Mouse (Mus musculus) spleen, postnatal 0 days (tissue): ENCODE data around the gene Spata25. TPM values are rescaled to one million over a fixed set of nuclear protein-coding genes. Genes with fewer than 3 reads are reported as not detected.

ENCODE experiments used
- polyA plus RNA-seq: library from polyadenylated mRNA; unstranded; fragments of >200 nt; fragmentation: Nextera tagmentation; extraction: Ambion mirVana; gene quantifications from 2 replicates; pipeline ENCODE4 v1.2.1, GENCODE M21; 2015

The Spata25 gene
- polyA plus RNA-seq: not detected in 2 replicates

DNA sequence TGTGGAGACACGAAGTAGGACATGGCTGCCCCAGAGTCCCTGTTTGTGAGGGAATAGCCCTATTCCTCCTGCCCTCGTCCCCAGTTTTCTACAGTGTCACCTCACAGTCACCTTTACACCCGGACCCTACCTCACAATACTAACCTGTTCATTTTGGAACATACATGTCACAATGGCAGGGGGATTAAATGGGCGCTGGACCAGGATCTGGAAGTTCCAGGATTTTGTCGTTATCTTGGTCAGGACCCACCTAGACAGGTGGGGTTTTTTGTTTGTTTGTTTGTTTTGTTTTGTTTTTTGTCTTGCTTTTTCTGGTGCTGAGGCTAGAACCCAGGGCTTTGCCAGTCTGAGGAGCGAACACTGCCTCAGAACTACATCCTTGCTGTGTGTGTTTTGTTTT is at the start of gene Spata25:
Gene Spata25 (minus strand): TSS at position 101 of the 400 bp plus-strand sequence.

DNA sequence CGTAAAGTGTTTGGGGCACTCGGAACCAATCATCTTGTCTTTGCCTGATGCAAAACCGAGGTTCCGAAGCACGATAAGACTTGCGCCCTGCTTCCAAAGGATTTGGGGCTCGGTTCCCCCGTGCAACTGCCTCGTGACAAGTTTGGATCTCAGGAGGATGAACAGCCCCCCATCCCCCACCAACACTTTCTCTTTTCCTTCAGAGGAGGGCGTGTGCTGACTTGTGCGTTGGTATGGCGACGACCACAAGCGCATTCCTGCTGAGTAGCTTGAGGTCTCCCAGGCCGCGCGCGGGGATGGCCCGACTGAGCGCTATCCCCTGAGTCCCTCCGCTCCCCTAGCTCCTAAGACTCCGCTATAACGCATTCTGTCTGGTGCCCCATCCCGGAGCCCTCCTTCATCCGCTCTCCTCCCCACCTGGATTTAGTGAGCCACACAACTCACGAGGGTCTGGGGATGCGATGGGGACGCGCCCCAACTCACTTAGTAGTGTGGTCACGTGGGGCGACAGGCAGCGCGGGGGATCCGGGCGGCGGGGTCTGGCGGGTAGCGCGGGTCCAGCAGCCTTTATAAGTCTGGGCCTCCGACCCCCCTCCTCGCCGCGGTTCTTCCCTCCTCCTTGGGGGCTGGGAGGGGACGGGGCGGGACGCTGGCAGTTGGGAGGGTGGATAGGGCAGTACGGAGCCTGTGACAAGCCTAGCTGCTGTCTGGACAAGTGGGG is 28.9 kb upstream of the Spata25 start, which contains the start of gene Pltp:
Gene Pltp (minus strand): TSS at position 611 of the 721 bp plus-strand sequence.

GRCm38 (mm10) chr2:164833314-164833959 is 5.1 kb upstream of the Spata25 start, which contains the start of gene Neurl2:
Gene Neurl2 (minus strand): TSS chr2:164833456.

GRCm38 (mm10) chr2:164832748-164833301 is 4.5 kb upstream of the Spata25 start, which contains the start of gene Ctsa:
Gene Ctsa (plus strand): TSS chr2:164832873.

GRCm38 (mm10) chr2:164822636-164823165 is 5.6 kb downstream of the Spata25 start, which contains the start of gene Zswim1:
Gene Zswim1 (plus strand): TSS chr2:164822686.

DNA sequence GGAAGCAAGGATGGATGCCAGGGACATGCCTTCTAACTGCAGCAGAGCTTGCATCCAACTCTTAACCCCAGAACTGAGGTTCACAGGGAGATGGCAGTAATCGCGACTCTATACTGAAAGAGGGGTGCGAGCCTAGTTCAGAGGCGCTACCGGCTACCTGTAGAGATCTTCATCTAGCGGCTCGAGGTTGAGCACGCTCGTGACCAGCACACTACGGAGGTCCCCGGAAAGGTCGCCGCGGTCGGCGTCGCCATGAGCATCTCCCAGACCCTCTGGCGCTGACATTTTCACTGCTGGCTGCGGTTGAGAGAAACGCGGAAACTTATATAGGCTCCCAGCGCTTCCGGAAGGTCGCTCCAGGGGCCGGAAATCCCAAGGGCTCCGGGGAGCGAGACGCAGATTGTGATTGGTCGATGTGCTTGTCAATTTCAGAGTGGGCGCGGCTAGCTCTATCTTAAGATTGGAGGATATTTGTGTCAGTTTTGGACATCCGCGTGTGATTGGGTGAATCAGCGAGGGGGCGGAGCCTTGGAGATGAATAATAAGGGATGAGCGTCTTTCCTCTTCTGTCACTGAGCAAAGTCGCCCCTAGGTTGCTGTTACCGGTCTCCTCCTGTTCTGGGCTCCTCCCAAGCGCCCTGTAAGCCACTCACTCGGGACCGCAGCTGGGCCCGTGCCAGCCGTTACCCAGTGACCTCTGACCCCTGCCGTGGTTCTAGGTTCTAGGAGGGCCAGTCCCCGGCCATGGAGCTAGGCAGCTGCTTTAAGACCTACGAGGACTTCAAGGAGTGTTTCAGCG is 23.6 kb downstream of the Spata25 start, which contains the start of the genes Acot8 and Zswim3:
Gene Acot8 (minus strand): TSS at position 350 of the 799 bp plus-strand sequence.
Gene Zswim3 (plus strand): TSS at position 566 of the 799 bp plus-strand sequence.

DNA sequence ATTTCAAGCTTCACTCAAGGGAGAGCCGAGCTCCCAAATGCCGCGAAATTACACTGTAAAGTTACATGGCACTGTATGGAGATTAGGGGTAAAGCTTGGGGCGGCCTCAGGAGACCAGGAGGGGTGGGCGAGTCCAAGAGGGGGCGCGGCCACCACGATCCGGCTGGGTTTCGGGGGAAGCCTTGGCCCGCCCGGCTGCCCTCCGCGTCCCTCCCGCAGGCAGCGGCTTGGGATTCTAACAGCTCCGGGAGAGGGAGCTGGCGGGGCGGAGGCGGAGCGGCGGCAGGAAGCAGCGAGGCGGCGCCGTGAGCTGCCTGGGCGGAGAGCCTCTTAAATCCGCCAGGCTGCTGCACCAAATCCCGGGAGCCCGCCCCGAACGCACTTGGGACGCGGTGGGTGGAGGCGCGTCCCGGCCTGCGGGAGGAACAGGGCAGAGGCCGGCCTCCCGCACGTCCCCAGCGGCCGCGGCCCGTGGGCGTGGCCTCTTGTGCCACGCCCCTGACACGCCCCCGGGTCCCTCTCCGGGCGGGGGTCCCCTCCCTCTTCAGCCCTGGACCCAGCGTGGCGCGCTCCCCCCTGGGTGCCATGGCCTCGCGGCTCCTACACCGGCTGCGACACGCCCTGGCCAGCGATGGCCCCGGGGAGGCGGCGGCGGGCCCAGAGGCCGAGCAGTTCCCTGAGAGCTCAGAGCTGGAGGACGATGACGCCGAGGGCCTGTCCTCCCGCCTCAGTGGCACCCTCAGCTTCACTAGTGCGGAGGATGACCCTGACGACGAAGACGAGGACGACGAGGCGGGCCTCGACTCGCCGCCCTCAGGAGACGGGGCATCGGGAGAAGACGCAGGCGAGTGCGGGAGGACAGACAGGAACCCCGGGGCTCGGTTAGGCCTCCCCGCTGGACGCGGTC is 42.6 kb downstream of the Spata25 start, which contains the start of gene Snx21:
Gene Snx21 (plus strand): TSS at position 343 of the 907 bp plus-strand sequence.

DNA sequence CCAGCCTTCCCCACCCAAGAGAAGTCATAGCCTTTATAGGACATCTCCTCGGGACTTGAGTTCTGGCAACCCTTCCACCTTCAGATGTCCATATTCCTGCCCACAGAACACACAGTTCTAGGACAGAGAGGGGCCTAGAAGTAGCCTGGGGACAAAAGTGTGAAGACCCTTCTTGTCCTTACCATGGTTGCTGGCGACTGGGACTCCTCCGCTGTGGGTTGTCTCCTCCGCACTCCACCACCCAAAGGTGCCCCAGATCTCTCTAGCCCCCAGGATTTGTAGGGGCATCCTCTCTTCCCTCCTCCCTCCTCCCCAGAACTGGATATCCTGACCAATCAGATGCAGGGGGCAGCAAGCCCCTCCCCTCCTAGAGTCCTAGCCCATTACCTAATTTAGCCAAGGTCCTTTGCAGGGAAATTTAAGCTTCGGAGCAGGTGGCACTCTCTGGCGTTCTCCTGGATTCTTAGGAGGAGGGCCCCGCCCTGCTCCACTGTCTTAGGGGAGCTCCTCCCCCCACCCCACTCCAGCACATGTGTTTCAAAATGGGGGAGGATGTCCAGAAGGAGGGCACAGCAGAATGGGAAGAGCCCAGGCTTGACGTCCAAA is 48.8 kb downstream of the Spata25 start, which contains the start of gene Tnnc2:
Gene Tnnc2 (minus strand): TSS at position 487 of the 606 bp plus-strand sequence.

Other genes with a start within 250 kb of the Spata25 start
- gene Wfdc6a, start 243.1 kb downstream of the Spata25 start, polyA plus RNA-seq: 0.22 and 0.31 TPM in 2 replicates
- gene Eppin, start 234.9 kb downstream of the Spata25 start, polyA plus RNA-seq: not detected in 2 replicates
- not detected in 2 replicates for gene Wfdc6b, start 215.0 kb downstream of the Spata25 start, polyA plus RNA-seq
- gene Wfdc8, start 214.9 kb downstream of the Spata25 start, polyA plus RNA-seq: not detected in 2 replicates
- gene Wfdc16, start 189.7 kb downstream of the Spata25 start, polyA plus RNA-seq: not detected in 2 replicates
- not detected in 2 replicates for gene Wfdc10, start 172.5 kb downstream of the Spata25 start, polyA plus RNA-seq
- gene Wfdc9, start 172.0 kb downstream of the Spata25 start, polyA plus RNA-seq: not detected in 2 replicates
- gene Wfdc11, start 154.4 kb downstream of the Spata25 start, polyA plus RNA-seq: not detected in 2 replicates
- not detected in 2 replicates for gene Wfdc13, start 143.4 kb downstream of the Spata25 start, polyA plus RNA-seq
- gene Spint4, start 130.0 kb downstream of the Spata25 start, polyA plus RNA-seq: not detected in 2 replicates
- not detected in 2 replicates for gene Spint5, start 113.2 kb downstream of the Spata25 start, polyA plus RNA-seq
- 1.5 and 1.9 TPM in 2 replicates for gene Wfdc3, start 82.6 kb downstream of the Spata25 start, polyA plus RNA-seq
- gene Dnttip1, start 82.6 kb downstream of the Spata25 start, polyA plus RNA-seq: 57.5 and 59.2 TPM in 2 replicates
- 603 and 708 TPM in 2 replicates for gene Ube2c, start 58.6 kb downstream of the Spata25 start, polyA plus RNA-seq
- 0.84 and 1.7 TPM in 2 replicates for gene Tnnc2, start 48.6 kb downstream of the Spata25 start, polyA plus RNA-seq
- gene Snx21, start 42.7 kb downstream of the Spata25 start, polyA plus RNA-seq: 7.1 and 8.2 TPM in 2 replicates
- 18.3 and 21.1 TPM in 2 replicates for gene Acot8, start 23.7 kb downstream of the Spata25 start, polyA plus RNA-seq
- 4.2 and 4.7 TPM in 2 replicates for gene Zswim3, start 23.4 kb downstream of the Spata25 start, polyA plus RNA-seq
- 4.9 and 5.9 TPM in 2 replicates for gene Zswim1, start 5.9 kb downstream of the Spata25 start, polyA plus RNA-seq
- gene Ctsa, start 4.3 kb upstream of the Spata25 start, polyA plus RNA-seq: 71.3 and 90.5 TPM in 2 replicates
- 3.3 and 3.9 TPM in 2 replicates for gene Neurl2, start 4.9 kb upstream of the Spata25 start, polyA plus RNA-seq
- gene Pltp, start 29.2 kb upstream of the Spata25 start, polyA plus RNA-seq: 8.5 and 12.7 TPM in 2 replicates
- gene Pcif1, start 50.8 kb upstream of the Spata25 start, polyA plus RNA-seq: 62.6 and 71.6 TPM in 2 replicates
- 4.5 and 5.3 TPM in 2 replicates for gene Zfp335, start 83.2 kb upstream of the Spata25 start, polyA plus RNA-seq
- gene Mmp9, start 112.2 kb upstream of the Spata25 start, polyA plus RNA-seq: 88.2 and 122 TPM in 2 replicates
- 0.45 and 0.57 TPM in 2 replicates for gene Slc12a5, start 132.3 kb upstream of the Spata25 start, polyA plus RNA-seq
- gene Ncoa5, start 206.3 kb upstream of the Spata25 start, polyA plus RNA-seq: 24.0 and 24.4 TPM in 2 replicates
- gene Cd40, start 227.1 kb upstream of the Spata25 start, polyA plus RNA-seq: 3.7 and 5.8 TPM in 2 replicates